20 mouse cellular contexts compared by ENCODE assay signal in genomic region chr2:142980771-142981170, GRCm38 (mm10).
A peak's percentile ranks its signal among the peaks of the same experiment; 100 is the strongest.
DNase-seq lines count a peak whose midpoint lies in the region; ATAC-seq lines count a peak whose summit lies in the region.
"Had no signal": no experiment of that assay in that cellular context is flagged by ENCODE, and none has a peak within 500 bp of the region (broad histone marks: within the 10 kb centered on the region; RNA-seq: fewer than 3 reads in every experiment).

No protein-coding gene starts in this region.

- H3K36me3 ChIP-seq in midbrain, embryonic 11.5 days (ENCODE audit: control insufficient read depth, insufficient read depth, low read length) = no peaks in the 10 kb centered on the region
- no peaks in the 10 kb centered on the region for H3K36me3 ChIP-seq in midbrain, embryonic 10.5 days
- H3K36me3 ChIP-seq in forebrain, embryonic 16.5 days (ENCODE audit: control insufficient read depth, insufficient read depth) = no peaks in the 10 kb centered on the region
- no peaks in the 10 kb centered on the region for H3K36me3 ChIP-seq in neural tube, embryonic 13.5 days
- H3K36me3 ChIP-seq: heart, embryonic 10.5 days; intestine, embryonic 15.5 days; kidney, embryonic 15.5 days; limb, embryonic 15.5 days; stomach, embryonic 15.5 days had no signal

- no peak overlapping the region for H3K4me3 ChIP-seq in midbrain, embryonic 11.5 days (ENCODE audit: low read depth, low read length)
- H3K4me3 ChIP-seq in midbrain, embryonic 10.5 days = no peak overlapping the region
- H3K4me3 ChIP-seq in forebrain, embryonic 16.5 days (replicated peaks; ENCODE audit: low read length) = no peak overlapping the region
- no peak overlapping the region for H3K4me3 ChIP-seq in neural tube, embryonic 13.5 days
- H3K4me3 ChIP-seq: heart, embryonic 10.5 days; intestine, embryonic 15.5 days; kidney, embryonic 15.5 days; limb, embryonic 15.5 days; stomach, embryonic 15.5 days had no signal

- 60% methylated on average over 4 of the region's 4 CpGs for WGBS in midbrain, embryonic 11.5 days
- 64% methylated on average over 4 of the region's 4 CpGs for WGBS in midbrain, embryonic 10.5 days
- whole genome bisulfite sequencing in forebrain, embryonic 16.5 days = 21% methylated on average over 4 of the region's 4 CpGs
- WGBS in neural tube, embryonic 13.5 days = 13% methylated on average over 4 of the region's 4 CpGs

- no peak for DNase-seq in midbrain, embryonic 11.5 days (ENCODE audit: low spot score, missing footprints)
- no peak for DNase-seq in midbrain, embryonic 10.5 days (ENCODE audit: low spot score)
- peak; percentile 45 for DNase-seq in mesoderm, embryonic 11.5 days (ENCODE audit: low read depth, low spot score)
- no peak for DNase-seq in adrenal gland, adult 2 months
- no peak for DNase-seq in urinary bladder, postnatal 14 days (ENCODE audit: low spot score)
- no peak for DNase-seq in cerebellum, postnatal 14 days
- DNase-seq: adrenal gland, postnatal 14 days; B cell, adult 2 months; cerebellum, adult 8-10 months; liver, postnatal 0 days; lung, postnatal 36 days; spleen, adult 18-20 months; thymus, adult 2 months had no signal

- peak; percentile 46; the same call in 1 of the 2 replicates for ATAC-seq in midbrain, embryonic 11.5 days (ENCODE audit: low FRiP score)
- peak; percentile 66 for ATAC-seq in forebrain, embryonic 16.5 days
- peak; percentile 95 for ATAC-seq in neural tube, embryonic 13.5 days (ENCODE audit: low read depth)
- ATAC-seq: intestine, embryonic 15.5 days; liver, postnatal 0 days had no signal

- H3K4me1 ChIP-seq in midbrain, embryonic 11.5 days (ENCODE audit: control insufficient read depth, insufficient read depth, low read length) = peaks cover 2% of the 10 kb centered on the region; the same call in 1 of the 2 replicates
- no peaks in the 10 kb centered on the region for H3K4me1 ChIP-seq in midbrain, embryonic 10.5 days
- 0 out of 2 replicates have a peak, but pooled peaks cover 3% of the 10 kb centered on the region for H3K4me1 ChIP-seq in forebrain, embryonic 16.5 days (replicated peaks; ENCODE audit: control insufficient read depth, insufficient read depth, low read length)
- peaks cover 14% of the 10 kb centered on the region for H3K4me1 ChIP-seq in neural tube, embryonic 13.5 days (replicated peaks)
- H3K4me1 ChIP-seq: heart, embryonic 10.5 days; intestine, embryonic 15.5 days; limb, embryonic 15.5 days; stomach, embryonic 15.5 days had no signal

- no peak overlapping the region for H3K9ac ChIP-seq in midbrain, embryonic 11.5 days (ENCODE audit: low read length)
- H3K9ac ChIP-seq in forebrain, embryonic 16.5 days (replicated peaks; ENCODE audit: low read depth, low read length) = no peak overlapping the region
- no peak overlapping the region for H3K9ac ChIP-seq in neural tube, embryonic 13.5 days
- H3K9ac ChIP-seq: intestine, embryonic 15.5 days; kidney, embryonic 15.5 days; limb, embryonic 15.5 days; liver, postnatal 0 days; stomach, embryonic 15.5 days had no signal

- no peaks in the 10 kb centered on the region for H3K9me3 ChIP-seq in midbrain, embryonic 11.5 days (ENCODE audit: control insufficient read depth, low read length)
- no peaks in the 10 kb centered on the region for H3K9me3 ChIP-seq in midbrain, embryonic 10.5 days (replicated peaks)
- H3K9me3 ChIP-seq in forebrain, embryonic 16.5 days (ENCODE audit: control insufficient read depth, low read length) = no peaks in the 10 kb centered on the region
- H3K9me3 ChIP-seq in neural tube, embryonic 13.5 days = no peaks in the 10 kb centered on the region
- H3K9me3 ChIP-seq: heart, embryonic 10.5 days; intestine, embryonic 15.5 days; kidney, embryonic 15.5 days; limb, embryonic 15.5 days; stomach, embryonic 15.5 days had no signal

- H3K27ac ChIP-seq in midbrain, embryonic 11.5 days (ENCODE audit: low read depth, low read length) = no peak overlapping the region
- H3K27ac ChIP-seq in midbrain, embryonic 10.5 days (replicated peaks) = no peak overlapping the region
- H3K27ac ChIP-seq in forebrain, embryonic 16.5 days (ENCODE audit: low read length) = no peak overlapping the region
- peak overlapping the region; percentile 79 for H3K27ac ChIP-seq in neural tube, embryonic 13.5 days (replicated peaks)
- H3K27ac ChIP-seq: heart, embryonic 10.5 days; intestine, embryonic 15.5 days; kidney, embryonic 15.5 days; limb, embryonic 15.5 days; stomach, embryonic 15.5 days had no signal

- H3K27me3 ChIP-seq in midbrain, embryonic 11.5 days (ENCODE audit: control insufficient read depth, insufficient read depth, low read length) = no peaks in the 10 kb centered on the region
- no peaks in the 10 kb centered on the region for H3K27me3 ChIP-seq in midbrain, embryonic 10.5 days (ENCODE audit: low read depth, poor library complexity, severe bottlenecking)
- H3K27me3 ChIP-seq in forebrain, embryonic 16.5 days (replicated peaks; ENCODE audit: control insufficient read depth, insufficient read depth, low read length) = no peaks in the 10 kb centered on the region
- no peaks in the 10 kb centered on the region for H3K27me3 ChIP-seq in neural tube, embryonic 13.5 days
- H3K27me3 ChIP-seq: intestine, embryonic 15.5 days; kidney, embryonic 15.5 days; limb, embryonic 15.5 days; stomach, embryonic 15.5 days had no signal

- H3K4me2 ChIP-seq in midbrain, embryonic 11.5 days = no peak overlapping the region
- no peak overlapping the region for H3K4me2 ChIP-seq in forebrain, embryonic 16.5 days (ENCODE audit: low read length)
- 0 out of 2 replicates have a peak overlapping the region, but pooled peaks have one; percentile 9 for H3K4me2 ChIP-seq in neural tube, embryonic 13.5 days
- H3K4me2 ChIP-seq: intestine, embryonic 15.5 days; kidney, embryonic 15.5 days; limb, embryonic 15.5 days; stomach, embryonic 15.5 days had no signal
